Mouse (Mus musculus) cortical plate, adult 2 months (tissue): ENCODE data around the gene Mgme1. TPM values are rescaled to one million over a fixed set of nuclear protein-coding genes. Genes with fewer than 3 reads are reported as not detected.
A peak's percentile ranks its signal among the peaks of the same experiment; 100 is the strongest.

Experiments used
- H3K27ac ChIP-seq: fragments of 200-500 bp; 2 replicates; pipeline ENCODE4 v1.5.1; 2012; ENCODE audit warnings: low read length, control low read depth, inconsistent platforms; ENCODE audit not compliant: insufficient read depth
- H3K4me1 ChIP-seq: fragments of 200-500 bp; 2 replicates; pipeline ENCODE4 v1.6.1; 2011; ENCODE audit warnings: low read length; ENCODE audit not compliant: control insufficient read depth, insufficient read depth
- H3K4me3 ChIP-seq: fragments of 200-500 bp; 2 replicates; pipeline ENCODE4 v1.5.1; 2011; ENCODE audit warnings: mild to moderate bottlenecking, low read length, control low read depth; ENCODE audit not compliant: insufficient read depth
- CTCF ChIP-seq: fragments of 200-500 bp; IDR thresholded peaks from 2 replicates; pipeline ENCODE4 v1.5.1; 2011; ENCODE audit warnings: mild to moderate bottlenecking, control low read depth, low read length; ENCODE audit not compliant: insufficient read depth; ENCODE audit errors: extremely low read depth
- POLR2A ChIP-seq: fragments of 200-500 bp; IDR thresholded peaks from 2 replicates; pipeline ENCODE4 v1.6.1; 2011; ENCODE audit warnings: mild to moderate bottlenecking, low read length, control low read depth; ENCODE audit not compliant: insufficient read depth; ENCODE audit errors: extremely low read depth
- polyA plus RNA-seq: library from polyadenylated mRNA; depleted of rRNA; stranded (reverse); fragments of >200 nt; gene quantifications from 2 replicates; pipeline ENCODE4 v1.2.3, GENCODE M21; 2012

The Mgme1 gene
- polyA plus RNA-seq, 1 experiment: 5.6 TPM

DNA sequence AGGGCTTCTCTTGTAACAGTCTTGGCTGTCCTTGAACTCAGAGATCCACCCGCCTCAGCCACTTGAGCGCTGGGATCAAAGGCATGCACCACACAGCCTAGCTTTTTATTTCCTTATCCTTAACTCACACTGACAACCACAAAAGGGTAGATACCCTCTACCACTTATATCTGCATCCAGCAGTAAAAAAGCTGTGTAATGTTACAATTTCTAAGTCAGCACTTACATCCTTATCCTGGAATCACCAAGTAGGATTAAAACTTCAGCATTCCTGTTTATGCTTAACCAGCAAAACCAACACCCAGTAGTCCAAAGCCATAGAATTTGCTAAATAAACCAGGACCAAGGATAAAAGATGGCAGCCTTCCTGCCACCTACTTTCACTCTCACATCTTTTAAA lies 7.6 kb upstream of the Mgme1 start:
- H3K4me1 ChIP-seq: 0 out of 2 replicates have a peak, but pooled peaks cover 2% of the 10 kb centered on the region
- no peak for TF ChIP-seq POLR2A
- no peak for TF ChIP-seq CTCF
- H3K27ac ChIP-seq: no peak overlapping the region
- no peak overlapping the region for H3K4me3 ChIP-seq

DNA sequence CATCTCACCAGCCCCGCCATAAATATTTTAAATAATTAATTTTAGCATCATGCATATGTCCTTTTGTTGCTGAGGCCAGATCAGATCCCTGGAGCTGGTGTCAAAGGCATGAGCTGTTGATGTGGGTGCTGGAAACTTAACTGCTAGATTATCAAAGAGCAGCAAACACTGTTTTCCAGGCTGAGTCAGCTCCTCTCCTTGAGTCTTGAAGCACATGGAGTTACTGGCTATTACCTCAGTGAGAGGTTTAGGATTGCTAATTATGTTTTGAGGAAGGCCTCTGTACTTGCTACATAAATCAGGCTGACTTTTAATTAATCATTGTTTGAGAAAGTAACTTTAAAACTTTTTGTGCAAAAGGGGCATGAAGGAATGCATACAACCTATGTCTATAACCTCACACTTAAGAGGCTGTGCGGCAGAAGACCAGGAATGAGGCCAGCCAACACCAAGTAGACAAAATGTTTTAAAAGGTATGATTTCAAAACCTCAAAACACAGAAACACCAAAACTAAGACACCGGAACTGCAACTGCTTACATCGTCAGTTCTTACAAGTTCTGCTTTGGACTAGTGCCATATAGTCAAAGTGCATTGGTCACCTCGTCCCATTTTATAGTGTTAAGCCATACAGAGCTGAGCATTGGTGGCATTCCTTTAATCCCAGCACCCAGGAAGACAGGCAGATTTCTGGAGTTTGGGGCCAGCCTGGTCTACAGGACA lies 5.9 kb upstream of the Mgme1 start:
- TF ChIP-seq POLR2A (no peak), CTCF (no peak)
- Histone ChIP-seq H3K4me3 (no peak overlapping the region), H3K4me1 (0 out of 2 replicates have a peak, but pooled peaks cover 2% of the 10 kb centered on the region), H3K27ac (no peak overlapping the region)

DNA sequence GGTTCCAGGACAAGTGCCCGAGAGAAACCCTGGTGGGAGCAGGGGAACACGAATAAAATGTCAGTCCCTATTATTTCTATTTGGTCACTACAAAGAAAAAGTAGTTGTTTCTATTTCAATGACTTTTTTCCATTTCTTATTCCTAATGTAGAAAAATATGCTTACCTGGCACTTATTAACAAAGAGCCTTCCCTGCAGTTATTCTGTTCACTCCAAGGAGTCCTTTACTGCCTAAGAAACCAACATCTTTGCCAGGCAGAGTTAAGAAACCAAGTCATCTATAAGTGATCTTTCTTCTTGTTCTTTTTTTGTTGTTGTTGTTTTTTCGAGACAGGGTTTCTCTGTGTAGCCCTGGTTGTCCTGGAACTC lies 5.4 kb upstream of the Mgme1 start:
- Histone ChIP-seq H3K27ac (no peak overlapping the region), H3K4me1 (0 out of 2 replicates have a peak, but pooled peaks cover 2% of the 10 kb centered on the region), H3K4me3 (no peak overlapping the region)
- TF ChIP-seq CTCF (no peak), POLR2A (no peak)

DNA sequence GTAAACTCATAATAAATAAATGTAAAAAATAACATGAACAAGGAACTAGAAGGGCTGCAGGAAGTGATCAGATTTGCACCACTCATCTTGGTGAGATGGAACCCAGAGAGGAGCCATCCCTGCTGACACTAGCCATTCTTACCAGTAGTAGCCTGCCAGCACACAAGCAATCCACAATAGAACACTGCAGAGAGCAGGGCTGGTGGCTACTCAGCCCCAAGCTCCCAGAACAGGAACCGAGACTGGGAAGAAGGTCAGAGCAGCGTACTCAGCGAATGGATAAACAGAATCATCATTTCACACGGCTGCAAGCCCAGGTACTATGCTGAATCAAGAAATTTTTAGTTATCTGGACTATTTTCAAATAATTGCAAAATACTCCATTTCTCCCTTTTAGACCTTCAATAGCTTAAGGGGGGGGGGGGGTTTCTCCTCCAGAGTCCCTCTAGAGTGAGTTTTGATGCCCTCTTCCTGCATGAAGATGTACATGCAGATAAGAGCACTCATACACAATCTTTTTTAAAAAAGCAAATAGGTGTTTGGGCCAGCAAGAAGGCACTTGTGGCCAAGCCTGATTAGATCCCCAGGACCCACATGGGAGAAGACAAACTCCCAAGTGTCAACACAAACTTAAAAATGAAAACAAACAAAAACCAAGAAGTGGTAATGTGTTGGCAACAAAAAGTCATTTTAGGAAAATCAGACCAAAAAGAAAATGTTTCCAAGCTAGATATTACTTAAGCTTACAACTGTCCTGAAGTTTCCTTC lies 4.4 kb upstream of the Mgme1 start:
- Histone ChIP-seq H3K27ac (no peak overlapping the region), H3K4me1 (0 out of 2 replicates have a peak, but pooled peaks cover 2% of the 10 kb centered on the region), H3K4me3 (no peak overlapping the region)
- no peak for TF ChIP-seq POLR2A

DNA sequence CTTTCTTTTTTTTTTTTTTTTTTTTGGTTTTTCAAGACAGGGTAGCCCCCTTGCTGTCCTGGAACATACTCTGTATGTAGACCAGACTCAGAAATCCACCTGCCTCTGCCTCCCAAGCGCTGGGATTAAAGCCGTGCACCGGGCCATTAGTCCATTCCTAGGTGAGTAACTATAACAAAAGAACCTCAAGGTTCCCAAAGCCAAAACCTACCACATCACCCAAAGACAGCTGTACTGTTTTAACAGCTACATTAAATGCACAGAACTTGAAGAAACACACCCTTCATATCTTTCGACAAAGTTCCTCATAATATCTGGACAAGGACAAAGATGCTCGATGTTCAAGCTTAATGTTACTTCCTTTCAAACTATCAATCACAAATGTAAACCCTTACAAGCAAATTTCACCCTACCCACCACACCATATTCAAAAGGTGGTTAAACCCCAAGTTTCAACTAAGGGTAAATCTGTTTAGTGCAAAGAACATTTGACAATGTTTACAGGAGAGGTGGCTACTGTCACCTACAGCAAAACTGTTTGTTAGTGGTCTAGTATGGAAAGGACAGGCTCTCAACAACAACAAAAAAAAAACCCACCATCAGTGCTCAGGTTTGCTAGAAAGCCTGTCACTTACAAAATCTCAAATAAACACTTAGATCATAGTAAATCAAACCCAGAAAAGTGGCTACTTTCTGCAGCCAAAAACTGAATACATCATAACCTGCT lies 3.3 kb upstream of the Mgme1 start:
- TF ChIP-seq CTCF (no peak), POLR2A (no peak)
- Histone ChIP-seq H3K4me1 (0 out of 2 replicates have a peak, but pooled peaks cover 2% of the 10 kb centered on the region), H3K4me3 (no peak overlapping the region), H3K27ac (no peak overlapping the region)

DNA sequence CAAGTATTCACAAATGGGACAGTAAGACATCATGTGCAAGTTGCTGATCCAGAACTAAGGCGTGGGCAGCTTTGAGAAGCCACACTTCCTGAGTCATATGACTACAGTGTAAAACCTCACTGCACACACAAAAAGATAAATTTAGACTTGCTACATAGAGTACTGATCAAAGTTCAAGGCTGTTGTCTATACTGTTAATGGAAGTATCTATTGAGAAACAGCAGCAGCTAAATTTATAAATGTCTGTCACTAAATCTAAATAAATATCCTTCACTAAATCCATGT lies 2.8 kb upstream of the Mgme1 start:
- no peak overlapping the region for H3K27ac ChIP-seq
- 0 out of 2 replicates have a peak, but pooled peaks cover 2% of the 10 kb centered on the region for H3K4me1 ChIP-seq
- TF ChIP-seq POLR2A: no peak
- no peak for TF ChIP-seq CTCF
- no peak overlapping the region for H3K4me3 ChIP-seq

DNA sequence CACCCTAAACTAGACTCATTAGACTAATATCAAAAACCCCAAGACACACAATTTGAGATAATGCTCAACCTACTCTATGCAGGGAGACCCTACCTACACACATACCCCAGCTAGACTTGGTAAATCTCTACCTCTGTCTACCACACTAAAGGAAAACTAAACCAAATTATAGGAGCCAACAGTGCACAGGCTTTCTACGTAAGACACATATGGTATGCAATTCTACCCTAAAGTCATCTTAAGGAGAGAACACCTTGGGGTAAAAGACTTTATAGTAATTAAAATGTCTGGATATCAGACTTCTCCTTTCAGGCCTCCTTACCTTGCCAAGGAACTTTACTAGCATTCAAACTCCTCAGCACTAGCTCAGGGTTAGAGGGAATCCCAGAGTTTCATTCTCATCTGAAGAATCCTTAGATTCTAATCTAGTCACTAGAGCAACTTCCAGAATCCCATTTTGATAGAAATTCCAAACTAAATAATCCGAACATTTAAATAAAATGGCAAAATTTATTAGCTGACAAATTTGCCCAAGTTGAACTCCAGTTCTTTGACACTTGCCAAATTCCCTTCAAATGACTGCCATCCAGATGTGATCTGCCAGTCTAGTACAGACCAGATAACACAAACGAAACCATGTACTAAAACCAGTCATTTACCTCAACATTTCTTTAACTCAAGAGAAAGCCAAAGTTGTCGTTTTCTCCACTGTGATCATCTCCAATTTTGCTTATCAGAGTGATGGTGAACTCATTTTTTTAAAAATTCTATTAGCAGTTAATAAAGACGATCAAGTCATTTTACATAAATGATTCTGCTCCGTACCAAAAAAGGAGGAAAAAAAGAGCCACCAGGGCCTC lies 1.8 kb upstream of the Mgme1 start:
- 0 out of 2 replicates have a peak, but pooled peaks cover 2% of the 10 kb centered on the region for H3K4me1 ChIP-seq
- TF ChIP-seq POLR2A (no peak), CTCF (no peak)
- H3K27ac ChIP-seq: no peak overlapping the region
- peak overlapping the region; percentile 16; the same call in 1 of the 2 replicates for H3K4me3 ChIP-seq

DNA sequence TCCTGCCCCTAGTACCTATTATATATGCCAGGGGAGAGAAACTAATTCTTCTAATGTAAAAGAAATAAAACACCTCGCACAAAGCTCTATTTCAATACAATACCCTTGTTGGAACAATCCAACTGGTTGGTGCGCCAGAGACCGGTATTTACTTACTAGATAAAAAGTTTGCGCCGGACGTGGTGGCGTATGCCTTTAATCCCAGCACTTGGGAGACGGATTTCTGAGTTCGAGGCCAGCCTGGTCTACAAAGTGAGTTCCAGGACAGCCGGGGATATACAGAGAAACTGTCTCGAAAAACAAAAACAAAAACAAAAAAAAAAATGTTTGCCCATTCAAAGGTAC lies 1.2 kb upstream of the Mgme1 start:
- TF ChIP-seq POLR2A: no peak
- TF ChIP-seq CTCF: no peak
- Histone ChIP-seq H3K27ac (no peak overlapping the region), H3K4me3 (peak overlapping the region; percentile 72; the same call in 1 of the 2 replicates), H3K4me1 (0 out of 2 replicates have a peak, but pooled peaks cover 2% of the 10 kb centered on the region)

DNA sequence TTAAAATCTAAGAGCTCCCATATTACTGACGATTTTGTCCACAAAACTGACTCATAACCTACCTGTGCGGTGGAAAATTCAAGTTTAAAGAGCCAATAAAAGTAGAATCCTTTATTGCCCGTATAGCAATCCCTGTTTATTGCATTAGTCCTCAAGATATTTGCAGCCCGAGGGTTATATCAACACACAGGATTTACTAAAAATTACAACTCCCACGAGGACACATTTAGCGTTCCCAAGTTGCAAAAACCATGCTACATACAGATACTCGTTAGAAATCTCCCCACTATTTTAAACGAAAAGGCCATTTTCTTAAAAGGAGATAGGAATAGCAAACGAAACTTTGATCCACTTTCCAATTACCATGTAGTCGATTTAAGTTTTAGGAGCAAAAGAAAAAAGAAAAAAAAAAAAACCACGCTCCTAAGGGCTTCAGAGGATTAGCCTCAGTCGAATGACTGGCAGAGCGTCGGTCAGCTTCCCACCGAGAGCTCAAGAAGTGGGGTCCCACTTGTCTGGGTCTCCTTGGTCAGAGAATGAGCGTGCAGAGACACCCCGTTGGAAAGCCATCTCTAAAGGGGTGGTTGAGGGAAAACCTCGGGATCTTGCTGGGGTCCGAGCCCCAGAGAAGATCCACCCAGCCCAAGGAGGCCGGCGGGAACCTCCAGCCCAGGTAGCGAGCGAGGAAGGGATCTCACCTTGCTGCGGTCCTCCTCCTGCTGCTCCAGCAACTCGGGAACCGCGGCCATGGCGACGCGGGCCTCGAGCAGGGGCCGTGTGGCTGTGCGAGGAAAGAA lies 586 bp upstream of the Mgme1 start:
- Histone ChIP-seq H3K27ac (peak overlapping the region; percentile 80), H3K4me1 (0 out of 2 replicates have a peak, but pooled peaks cover 2% of the 10 kb centered on the region), H3K4me3 (peak overlapping the region; percentile 72)
- TF ChIP-seq POLR2A (peak; percentile 35; the same call in 1 of the 2 replicates), CTCF (no peak)
